Mouse (Mus musculus) intestine, embryonic 15.5 days (tissue): ENCODE results near the gene Evpl. TPM values are rescaled to one million over a fixed set of nuclear protein-coding genes. Genes with fewer than 3 reads are reported as not detected.

Experiments
- ATAC-seq: fragments of 200-750 bp; cut with Nextera tagmentation; 2 replicates; pipeline ENCODE4 v1.8.0; 2017; ENCODE audit warnings: moderate TSS enrichment, moderate library complexity
- H3K27ac ChIP-seq: fragments of 300-500 bp; sonication (generic); 2 replicates; pipeline ENCODE4 v1.5.1; 2015; ENCODE audit warnings: mild to moderate bottlenecking, inconsistent platforms
- H3K27me3 ChIP-seq: fragments of 300-500 bp; sonication (generic); replicated peaks from 2 replicates; pipeline ENCODE4 v1.6.1; 2015; ENCODE audit warnings: inconsistent platforms
- H3K36me3 ChIP-seq: fragments of 300-500 bp; sonication (generic); 2 replicates; pipeline ENCODE4 v1.6.1; 2015; ENCODE audit warnings: inconsistent platforms
- H3K4me1 ChIP-seq: fragments of 300-500 bp; sonication (generic); replicated peaks from 2 replicates; pipeline ENCODE4 v1.6.1; 2015; ENCODE audit warnings: inconsistent platforms
- H3K4me2 ChIP-seq: fragments of 300-500 bp; sonication (generic); replicated peaks from 2 replicates; pipeline ENCODE4 v1.6.1; 2015; ENCODE audit warnings: mild to moderate bottlenecking, inconsistent platforms
- H3K4me3 ChIP-seq: fragments of 300-500 bp; sonication (generic); replicated peaks from 2 replicates; pipeline ENCODE4 v1.5.1; 2015; ENCODE audit warnings: inconsistent platforms
- H3K9ac ChIP-seq: fragments of 300-500 bp; sonication (generic); 2 replicates; pipeline ENCODE4 v1.6.1; 2015; ENCODE audit warnings: inconsistent platforms
- H3K9me3 ChIP-seq: fragments of 300-500 bp; sonication (generic); 2 replicates; pipeline ENCODE4 v1.6.1; 2016; ENCODE audit warnings: inconsistent platforms
- WGBS: fragments of 180-500 bp; shearing (Covaris S2); methylation state at CpG from one replicate; pipeline ENCODE4 v1.1.7; 2015; 5-methylcytosine and 5-hydroxymethylcytosine counted together
- polyA plus RNA-seq: library from polyadenylated mRNA; unstranded; fragments of >200 nt; fragmentation: Nextera tagmentation; extraction: Ambion mirVana; gene quantifications from 2 replicates; pipeline ENCODE4 v1.2.1, GENCODE M21; 2015

Evpl gene
- polyA plus RNA-seq, 1 experiment from 2014 or later, result 3.3 TPM

DNA sequence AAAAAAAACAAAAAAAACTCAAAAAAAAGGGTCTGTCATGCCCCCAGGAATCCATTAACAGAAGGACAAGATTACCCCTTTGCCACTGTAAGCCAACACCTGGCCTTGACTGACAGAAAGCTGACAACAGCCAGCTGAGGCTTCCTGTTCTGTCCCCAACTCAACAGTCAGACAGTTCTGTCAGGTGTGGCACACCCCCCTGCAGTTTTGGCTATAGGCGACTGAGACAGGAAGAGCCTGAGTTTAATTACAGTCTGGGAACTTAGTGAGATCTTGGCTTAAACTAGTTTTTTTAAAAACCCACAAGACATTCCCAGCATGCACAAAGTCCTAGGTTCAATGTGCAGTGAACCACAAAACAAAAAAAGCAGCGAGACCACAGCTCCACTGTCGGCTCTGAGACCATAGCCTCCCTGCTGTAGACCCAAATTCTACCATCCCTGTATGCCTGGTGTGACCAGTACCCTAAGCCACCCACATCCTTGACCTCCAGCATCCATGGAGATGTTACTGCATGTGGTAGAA, 15.3 kb upstream of the Evpl start:
- 87% methylated on average over 3 of the region's 3 CpGs for WGBS
- Histone ChIP-seq H3K4me1 (0 out of 2 replicates have a peak, but pooled peaks cover 4% of the 10 kb centered on the region), H3K27me3 (no peaks in the 10 kb centered on the region)

DNA sequence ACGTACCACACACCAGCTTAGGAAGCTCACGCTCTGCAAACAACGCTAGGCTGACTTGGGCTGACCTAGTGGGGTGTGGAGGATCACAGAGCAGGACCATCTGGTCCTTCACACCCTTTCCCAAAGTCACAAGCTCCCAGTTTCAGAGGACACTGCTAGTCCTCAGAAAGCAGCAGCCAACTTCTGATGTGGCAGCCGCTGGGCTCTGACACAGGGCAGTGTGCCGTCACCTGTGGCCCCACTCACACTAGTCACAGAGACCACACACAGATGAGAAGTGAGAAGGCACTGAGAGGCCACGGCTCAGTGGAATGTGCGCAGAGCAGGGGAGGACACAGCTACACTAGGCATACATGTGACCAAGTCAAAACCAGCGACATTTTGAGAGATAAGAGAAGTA, 13.0 kb upstream of the Evpl start:
- Histone ChIP-seq H3K4me2 (no peak overlapping the region), H3K9ac (no peak overlapping the region), H3K9me3 (no peaks in the 10 kb centered on the region), H3K27me3 (no peaks in the 10 kb centered on the region), H3K4me1 (0 out of 2 replicates have a peak, but pooled peaks cover under 1% of the 10 kb centered on the region), H3K27ac (no peak overlapping the region), H3K4me3 (no peak overlapping the region), H3K36me3 (peaks cover 86% of the 10 kb centered on the region)
- no peak for ATAC-seq
- 86% methylated on average over 8 of the region's 8 CpGs for WGBS

More for the DNA sequence above, 15.3 kb upstream of the Evpl start:
- Histone ChIP-seq H3K27ac (no peak overlapping the region), H3K9ac (no peak overlapping the region), H3K4me2 (no peak overlapping the region), H3K36me3 (peaks cover 74% of the 10 kb centered on the region), H3K4me3 (no peak overlapping the region), H3K9me3 (no peaks in the 10 kb centered on the region)
- no peak for ATAC-seq

DNA sequence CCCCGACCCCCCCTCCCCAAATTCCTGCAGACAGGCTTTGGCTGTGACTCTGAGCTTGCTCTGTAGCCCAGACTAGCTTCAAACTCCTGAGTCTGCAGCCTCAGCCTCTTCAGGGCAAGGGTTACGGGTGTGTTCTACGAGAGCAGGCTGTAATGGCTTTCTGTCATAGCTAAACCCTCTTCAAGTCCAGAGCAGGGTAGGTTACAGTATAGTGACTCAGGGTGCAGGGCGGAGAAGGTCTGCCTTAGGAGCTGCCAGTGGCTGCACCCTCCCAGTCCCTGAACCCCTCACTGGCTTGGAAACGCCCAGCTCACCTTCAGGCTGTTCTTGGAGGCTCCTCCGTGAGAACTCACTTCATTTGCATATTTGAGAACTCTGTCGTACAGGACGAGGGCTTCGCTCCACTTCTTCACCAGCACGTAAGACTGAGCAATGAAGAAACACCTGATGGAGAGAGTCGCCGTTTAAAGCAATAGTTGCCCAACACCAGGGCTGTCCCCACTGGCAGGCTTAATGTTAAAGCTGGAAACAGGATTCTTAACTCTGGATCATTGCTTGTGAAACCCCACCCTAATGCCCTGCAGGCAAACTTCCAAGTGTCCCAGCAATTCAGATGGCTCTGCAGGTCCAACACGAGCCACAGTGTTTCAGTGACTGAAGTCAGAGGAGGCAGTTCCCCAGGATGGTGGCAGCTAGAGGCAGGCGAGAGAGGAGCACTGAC, 9.8 kb upstream of the Evpl start:
- peaks cover 87% of the 10 kb centered on the region for H3K36me3 ChIP-seq
- peak; percentile 84 for ATAC-seq
- peak overlapping the region; percentile 51 for H3K27ac ChIP-seq
- H3K9me3 ChIP-seq, result no peaks in the 10 kb centered on the region
- 69% methylated on average over 14 of the region's 14 CpGs for WGBS
- no peak overlapping the region for H3K4me3 ChIP-seq
- no peak overlapping the region; the same call in 1 of the 2 replicates for H3K9ac ChIP-seq
- no peak overlapping the region for H3K4me2 ChIP-seq
- H3K4me1 ChIP-seq, result peaks cover 3% of the 10 kb centered on the region; the same call in 1 of the 2 replicates
- no peaks in the 10 kb centered on the region for H3K27me3 ChIP-seq

DNA sequence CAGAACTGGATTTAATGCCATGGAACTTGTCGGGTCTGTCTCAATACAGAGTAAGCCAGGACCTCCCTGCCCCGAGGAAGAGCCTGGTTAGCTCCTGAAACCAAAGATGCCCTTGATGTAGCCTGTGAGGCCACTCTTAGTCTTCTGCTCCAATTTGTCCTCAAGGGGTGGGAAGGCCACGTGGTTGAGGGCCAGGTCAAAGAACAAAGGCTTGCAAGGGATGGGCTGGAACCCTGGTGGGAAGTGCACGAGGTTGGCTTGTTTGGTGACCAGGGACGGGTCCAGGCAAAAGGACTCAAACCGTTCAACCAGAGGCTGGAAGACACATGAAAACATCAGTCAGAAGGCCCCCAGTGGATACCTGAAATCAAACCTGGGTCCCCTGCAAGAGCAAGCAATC, 7.7 kb upstream of the Evpl start:
- Histone ChIP-seq H3K27me3 (no peaks in the 10 kb centered on the region), H3K4me1 (peaks cover 20% of the 10 kb centered on the region), H3K27ac (0 out of 2 replicates have a peak overlapping the region, but pooled peaks have one; percentile 27), H3K9me3 (no peaks in the 10 kb centered on the region), H3K9ac (no peak overlapping the region), H3K4me2 (no peak overlapping the region), H3K4me3 (no peak overlapping the region), H3K36me3 (peaks cover 69% of the 10 kb centered on the region)
- 68% methylated on average over 6 of the region's 6 CpGs for WGBS
- no peak for ATAC-seq

DNA sequence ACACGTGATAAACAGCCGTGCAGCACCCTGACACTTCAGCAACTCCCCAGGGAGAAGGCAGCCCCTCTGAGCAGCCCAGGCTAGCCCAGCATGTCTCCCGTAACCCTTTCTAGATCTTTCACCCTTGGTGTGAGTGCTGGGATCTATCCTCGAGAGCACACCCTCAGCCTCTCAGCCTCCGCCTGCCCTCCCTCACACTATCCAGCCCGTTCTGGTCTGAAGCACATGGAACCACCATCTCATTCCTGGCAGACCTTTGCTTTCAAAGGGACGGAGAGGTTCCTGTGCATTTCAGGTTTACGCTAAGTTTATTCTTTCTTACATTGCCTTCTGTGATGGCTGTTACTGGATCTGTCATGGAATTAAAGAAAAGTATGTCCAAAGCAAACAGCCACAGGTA, 6.7 kb upstream of the Evpl start:
- ATAC-seq, result no peak
- Histone ChIP-seq H3K36me3 (peaks cover 59% of the 10 kb centered on the region), H3K4me3 (no peak overlapping the region), H3K4me2 (no peak overlapping the region), H3K9me3 (no peaks in the 10 kb centered on the region), H3K27me3 (no peaks in the 10 kb centered on the region), H3K27ac (0 out of 2 replicates have a peak overlapping the region, but pooled peaks have one; percentile 17), H3K4me1 (peaks cover 22% of the 10 kb centered on the region), H3K9ac (no peak overlapping the region)
- WGBS, result 62% methylated on average over 8 of the region's 8 CpGs

DNA sequence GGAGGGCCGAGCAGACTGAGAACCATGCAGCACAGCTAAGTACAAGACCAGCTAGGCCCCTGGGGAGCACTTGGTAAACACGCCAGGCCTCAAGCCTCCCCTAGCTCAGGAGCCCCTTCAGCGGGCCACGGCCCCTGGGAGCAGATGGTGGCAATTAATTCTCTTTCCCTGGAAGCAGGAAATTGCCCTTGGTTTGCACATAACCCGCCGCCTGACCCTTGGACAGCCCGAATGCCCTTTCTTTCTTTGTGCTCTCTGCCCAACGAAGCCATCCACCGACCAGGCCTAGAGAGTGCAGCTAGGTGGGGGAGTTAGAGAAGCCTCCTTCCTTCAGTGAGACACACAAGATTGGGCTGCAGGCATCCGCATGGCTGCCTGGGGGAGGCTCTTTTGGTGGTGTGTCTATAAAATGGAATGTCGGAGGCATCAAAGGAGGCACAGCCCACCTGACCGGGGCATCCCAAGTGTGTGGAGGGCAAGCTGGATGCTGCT, 3.9 kb upstream of the Evpl start:
- ATAC-seq, result peak; percentile 13; the same call in 1 of the 2 replicates
- Histone ChIP-seq H3K4me3 (no peak overlapping the region), H3K9ac (0 out of 2 replicates have a peak overlapping the region, but pooled peaks have one; percentile 17), H3K27ac (peak overlapping the region; percentile 69), H3K9me3 (no peaks in the 10 kb centered on the region), H3K4me1 (peaks cover 35% of the 10 kb centered on the region), H3K27me3 (0 out of 2 replicates have a peak, but pooled peaks cover 6% of the 10 kb centered on the region), H3K4me2 (peak overlapping the region; percentile 12; the same call in 1 of the 2 replicates), H3K36me3 (peaks cover 31% of the 10 kb centered on the region)
- WGBS, result 29% methylated on average over 12 of the region's 12 CpGs

DNA sequence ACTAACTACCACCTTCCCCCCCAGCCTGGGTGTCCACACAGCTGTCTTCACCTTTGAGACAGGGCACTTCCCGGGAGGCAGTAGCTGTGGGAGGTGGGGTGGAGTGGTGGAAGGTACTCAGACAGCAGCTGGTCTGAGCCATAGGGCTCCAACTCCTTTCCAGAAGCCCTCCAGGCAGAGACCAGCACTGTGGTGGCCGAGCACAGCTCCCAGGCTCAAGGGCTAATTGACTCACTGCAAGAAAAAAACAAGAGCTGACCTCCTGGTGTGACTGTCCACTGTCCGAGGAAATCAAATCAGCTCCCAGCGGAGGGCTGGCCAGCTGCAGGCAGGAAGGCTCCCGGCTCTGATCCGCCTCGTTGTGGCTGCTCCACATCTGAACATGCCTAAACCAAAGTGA, 1.9 kb upstream of the Evpl start:
- Histone ChIP-seq H3K4me2 (no peak overlapping the region), H3K36me3 (peaks cover 12% of the 10 kb centered on the region; the same call in 1 of the 2 replicates), H3K4me3 (no peak overlapping the region), H3K9ac (no peak overlapping the region), H3K9me3 (no peaks in the 10 kb centered on the region), H3K4me1 (peaks cover 35% of the 10 kb centered on the region), H3K27ac (no peak overlapping the region), H3K27me3 (0 out of 2 replicates have a peak, but pooled peaks cover 6% of the 10 kb centered on the region)
- ATAC-seq, result no peak
- WGBS, result 42% methylated on average over 7 of the region's 7 CpGs

DNA sequence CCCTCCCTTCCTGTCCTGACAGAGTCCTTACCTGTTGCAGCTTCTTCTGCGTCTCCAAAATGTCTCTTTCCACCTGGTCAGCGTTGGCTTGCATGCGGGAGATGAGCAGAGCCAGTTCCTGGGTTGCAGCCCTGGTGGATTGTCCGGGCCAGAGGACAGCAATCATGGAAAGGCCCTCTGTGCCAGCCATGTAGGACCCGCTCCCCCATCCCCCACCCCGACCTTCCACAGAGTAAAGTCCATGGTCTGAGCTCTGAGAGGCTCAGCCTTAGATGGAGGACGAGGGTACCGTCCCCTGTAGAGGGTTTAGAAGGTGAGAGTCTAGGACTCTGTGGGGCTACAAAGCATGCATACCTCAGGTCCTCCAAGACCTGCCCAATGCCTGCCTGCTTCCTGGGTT, 3.0 kb downstream of the Evpl start:
- Histone ChIP-seq H3K4me3 (no peak overlapping the region), H3K36me3 (0 out of 2 replicates have a peak, but pooled peaks cover 2% of the 10 kb centered on the region), H3K4me1 (peaks cover 15% of the 10 kb centered on the region), H3K4me2 (no peak overlapping the region), H3K27me3 (0 out of 2 replicates have a peak, but pooled peaks cover 6% of the 10 kb centered on the region), H3K9ac (no peak overlapping the region), H3K27ac (no peak overlapping the region), H3K9me3 (no peaks in the 10 kb centered on the region)
- 89% methylated on average over 8 of the region's 8 CpGs for WGBS
- no peak for ATAC-seq

DNA sequence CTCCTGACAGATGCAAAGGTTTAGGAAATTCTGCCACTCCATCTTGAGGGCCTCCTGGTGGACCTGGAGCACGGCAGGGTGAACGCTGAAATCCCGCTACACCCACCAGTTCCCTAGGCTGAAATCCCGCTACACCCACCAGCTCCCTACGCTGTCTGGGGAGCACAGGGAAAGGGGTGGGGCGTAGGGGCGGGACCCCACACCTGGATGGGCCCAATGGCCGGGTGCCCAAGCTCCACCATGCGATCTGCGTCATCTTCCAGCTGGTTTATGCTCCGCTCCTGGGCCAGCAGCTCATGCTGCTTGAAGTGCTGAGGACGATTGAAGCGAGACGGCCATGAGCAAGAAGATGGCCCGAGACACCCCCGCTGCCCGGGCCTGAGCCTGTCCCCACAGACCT, 5.5 kb downstream of the Evpl start:
- H3K9me3 ChIP-seq, result no peaks in the 10 kb centered on the region
- no peak overlapping the region for H3K27ac ChIP-seq
- no peaks in the 10 kb centered on the region for H3K27me3 ChIP-seq
- no peak overlapping the region for H3K4me3 ChIP-seq
- WGBS, result 39% methylated on average over 17 of the region's 17 CpGs
- ATAC-seq, result no peak
- H3K4me2 ChIP-seq, result 0 out of 2 replicates have a peak overlapping the region, but pooled peaks have one; percentile 17
- H3K36me3 ChIP-seq, result 0 out of 2 replicates have a peak, but pooled peaks cover 2% of the 10 kb centered on the region
- H3K4me1 ChIP-seq, result no peaks in the 10 kb centered on the region
- peak overlapping the region; percentile 10; the same call in 1 of the 2 replicates for H3K9ac ChIP-seq

DNA sequence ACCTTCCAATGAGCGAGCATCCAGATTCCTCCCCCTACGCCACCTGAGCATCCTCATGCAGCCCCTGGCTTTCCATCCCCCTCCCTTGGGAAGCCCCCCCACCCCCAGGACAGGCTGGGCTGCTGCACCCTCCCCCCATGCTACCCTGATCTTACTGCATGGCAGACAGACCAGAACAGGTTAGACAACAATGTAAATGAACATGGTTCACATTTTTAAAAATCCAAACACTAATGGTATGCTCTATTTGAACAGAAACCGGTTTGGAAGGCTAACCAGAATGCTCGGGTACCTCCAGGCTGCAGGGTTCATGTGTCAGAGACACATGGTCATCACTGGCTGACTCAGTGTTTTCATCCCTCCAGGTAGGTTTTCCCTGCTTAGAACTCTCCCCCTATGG, 9.2 kb downstream of the Evpl start:
- 61% methylated on average over 4 of the region's 4 CpGs for WGBS
- Histone ChIP-seq H3K27ac (no peak overlapping the region), H3K9ac (no peak overlapping the region), H3K36me3 (0 out of 2 replicates have a peak, but pooled peaks cover 2% of the 10 kb centered on the region), H3K27me3 (0 out of 2 replicates have a peak, but pooled peaks cover 3% of the 10 kb centered on the region), H3K4me2 (no peak overlapping the region), H3K4me1 (no peaks in the 10 kb centered on the region), H3K4me3 (no peak overlapping the region), H3K9me3 (no peaks in the 10 kb centered on the region)
- no peak for ATAC-seq

DNA sequence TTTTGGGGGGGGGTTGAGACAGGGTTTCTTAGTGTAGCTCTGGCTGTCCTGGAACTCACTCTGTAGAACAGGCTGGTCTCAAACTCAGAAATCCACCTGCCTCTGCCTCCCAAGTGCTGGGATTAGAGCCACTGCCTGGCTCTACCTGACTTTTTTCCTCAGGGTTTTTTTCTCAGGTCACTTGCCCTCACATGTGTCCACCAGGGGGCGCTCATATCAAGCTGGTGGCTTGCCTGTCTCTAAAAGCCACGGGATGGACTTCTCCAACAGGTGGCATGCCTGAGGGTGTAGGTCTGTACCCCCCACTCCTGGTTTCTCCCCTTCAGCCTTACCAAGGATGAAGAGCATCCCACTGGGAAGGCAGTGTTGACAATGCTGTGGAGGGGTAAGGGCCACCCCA, 11.5 kb downstream of the Evpl start:
- peak; percentile 23; the same call in 1 of the 2 replicates for ATAC-seq
- peaks cover 8% of the 10 kb centered on the region; the same call in 1 of the 2 replicates for H3K27me3 ChIP-seq
- H3K4me3 ChIP-seq, result no peak overlapping the region
- no peak overlapping the region for H3K9ac ChIP-seq
- H3K4me2 ChIP-seq, result no peak overlapping the region
- no peak overlapping the region for H3K27ac ChIP-seq
- peaks cover 7% of the 10 kb centered on the region; the same call in 1 of the 2 replicates for H3K4me1 ChIP-seq
- no peaks in the 10 kb centered on the region for H3K9me3 ChIP-seq
- H3K36me3 ChIP-seq, result no peaks in the 10 kb centered on the region
- 2% methylated on average over 2 of the region's 2 CpGs for WGBS

DNA sequence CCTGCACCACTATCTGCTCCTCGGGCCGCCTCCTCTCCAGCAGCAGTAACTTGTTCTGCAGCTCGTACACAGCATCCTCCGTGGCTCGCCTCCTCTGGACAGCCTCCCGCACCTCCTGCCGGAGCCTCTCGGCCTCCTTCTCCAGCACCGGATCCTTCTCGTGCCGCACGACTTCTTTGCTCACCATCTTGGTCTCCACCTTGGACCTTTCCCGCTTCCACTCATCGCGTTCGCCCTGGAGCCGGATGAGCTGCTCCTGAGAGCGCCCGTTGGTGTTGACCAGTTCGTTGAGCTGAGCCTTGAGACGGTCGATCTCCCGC, 15.2 kb downstream of the Evpl start:
- no peaks in the 10 kb centered on the region for H3K36me3 ChIP-seq
- peak overlapping the region; percentile 68 for H3K4me2 ChIP-seq
- H3K27me3 ChIP-seq, result peaks cover 11% of the 10 kb centered on the region; the same call in 1 of the 2 replicates
- H3K4me1 ChIP-seq, result peaks cover 24% of the 10 kb centered on the region
- H3K27ac ChIP-seq, result peak overlapping the region; percentile 4; the same call in 1 of the 2 replicates
- peak overlapping the region; percentile 36 for H3K9ac ChIP-seq
- H3K9me3 ChIP-seq, result no peaks in the 10 kb centered on the region
- H3K4me3 ChIP-seq, result peak overlapping the region; percentile 23
- WGBS, result 20% methylated on average over 23 of the region's 23 CpGs
- no peak for ATAC-seq
